Mouse (Mus musculus): Measurements from ENCODE around the gene Taok3.

DNA sequence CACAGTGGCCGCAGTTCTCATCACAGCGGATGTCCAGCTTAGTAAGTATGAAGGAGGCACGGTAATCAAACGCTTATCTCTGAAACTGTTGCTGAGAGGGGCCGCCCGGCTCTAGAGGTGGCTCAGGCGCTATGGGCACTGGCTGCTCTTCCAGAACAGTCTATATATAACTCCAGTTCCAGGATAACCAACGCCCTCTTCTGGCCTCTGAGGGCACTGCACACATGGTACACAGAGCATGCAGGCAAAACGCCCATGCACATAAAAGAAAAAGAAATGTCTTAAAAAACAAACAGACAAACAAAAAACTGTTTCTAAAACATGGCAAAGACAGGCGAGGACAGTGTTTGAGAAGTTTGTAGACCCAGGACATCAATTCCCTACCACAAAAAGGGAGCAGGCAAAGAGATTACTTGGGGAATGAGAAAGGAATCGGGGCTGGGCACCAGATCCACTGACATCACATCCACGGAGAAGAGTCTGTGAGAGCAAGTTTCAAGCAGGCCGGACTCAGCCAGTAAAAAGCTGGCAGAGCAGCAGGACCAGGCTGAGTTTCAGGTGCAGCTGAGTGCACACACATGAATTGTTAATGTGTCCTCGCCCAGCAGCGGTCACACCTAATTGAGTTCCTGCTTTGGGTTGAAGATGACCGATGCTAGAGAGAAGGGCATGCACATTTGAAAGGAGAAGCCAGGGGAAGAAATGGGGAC, 8.7 kb upstream of the Taok3 start:
- TF ChIP-seq POLR2A (IDR thresholded peaks at IDR 0.05; ENCODE audit: low read depth, low read length), result no peak
- TF ChIP-seq CTCF (IDR thresholded peaks at IDR 0.05; ENCODE audit: borderline replicate concordance, insufficient read depth, low read length), result no peak; the same call in 1 of the 2 replicates
